Mouse (Mus musculus) ES-E14 (cell line): ENCODE measurements around the gene Olfr223.

Experiments used
- CHD2 ChIP-seq: IDR thresholded peaks from 2 replicates; pipeline ENCODE4 v1.6.1; 2014; ENCODE audit warnings: mild to moderate bottlenecking, low read depth, low read length, inconsistent platforms
- HCFC1 ChIP-seq: IDR thresholded peaks from 2 replicates; pipeline ENCODE4 v1.6.1; 2012; ENCODE audit warnings: low read length, inconsistent platforms, borderline replicate concordance; ENCODE audit not compliant: insufficient read depth
- ZNF384 ChIP-seq: IDR thresholded peaks from 2 replicates; pipeline ENCODE4 v1.6.1; 2012; ENCODE audit warnings: low read depth, low read length, inconsistent platforms

GRCm38 (mm10) chr11:59622214-59622613, 29.1 kb upstream of the Olfr223 start:
- TF ChIP-seq ZNF384 (no peak), HCFC1 (no peak), CHD2 (no peak)
